Mouse (Mus musculus): Measurements from ENCODE around the gene Hist1h4k.
"Not testable (repeated sequence)": the region's sequence is repeated elsewhere in the genome, so short reads cannot be mapped to it uniquely, and the experiment has no call there.

- not testable (repeated sequence) for TF ChIP-seq CTCF, EP300 (IDR thresholded peaks at IDR 0.05)
Observed at GRCm38 (mm10) chr13:21716540-21717391, 33.5 kb downstream of the Hist1h4k start.
